9 mouse cellular contexts compared by ENCODE assay signal in genomic region chr9:31129956-31130355, GRCm38 (mm10). TPM values are rescaled to one million over a fixed set of nuclear protein-coding genes. Genes with fewer than 3 reads are reported as not detected.
DNase-seq lines count a peak whose midpoint lies in the region; ATAC-seq and TF ChIP-seq lines count a peak whose summit lies in the region.
"Had no signal": no experiment of that assay in that cellular context is flagged by ENCODE, and none has a peak within 500 bp of the region (broad histone marks: within the 10 kb centered on the region; RNA-seq: fewer than 3 reads in every experiment).

No protein-coding gene starts in this region.

- H3K36me3 ChIP-seq in kidney, embryonic 14.5 days (ENCODE audit: control insufficient read depth, insufficient read depth, low read length), result no peaks in the 10 kb centered on the region
- no peaks in the 10 kb centered on the region for H3K36me3 ChIP-seq in E14TG2a.4 (ENCODE audit: insufficient read depth, low read length)

- 51% methylated on average over 8 of the region's 8 CpGs for WGBS in kidney, embryonic 14.5 days
- 66% methylated on average over 8 of the region's 8 CpGs for WGBS in cerebellum, adult 2 months

- no peak for TF ChIP-seq CTCF in E14TG2a.4 (conservative IDR thresholded peaks at IDR 0.05; ENCODE audit: low read length)
- no peak for TF ChIP-seq CTCF in cerebellum, adult 2 months (IDR thresholded peaks at IDR 0.05; ENCODE audit: borderline replicate concordance, insufficient read depth, low read depth, low read length)

- peak overlapping the region; percentile 82 for H3K4me2 ChIP-seq in kidney, embryonic 14.5 days (replicated peaks; ENCODE audit: low read depth, low read length)

- no peaks in the 10 kb centered on the region for H3K9me3 ChIP-seq in kidney, embryonic 14.5 days (ENCODE audit: control insufficient read depth, low read length)
- no peaks in the 10 kb centered on the region for H3K9me3 ChIP-seq in E14TG2a.4 (ENCODE audit: low read length)

- no peak overlapping the region for H3K27ac ChIP-seq in kidney, embryonic 14.5 days (ENCODE audit: low read depth, low read length)
- no peak overlapping the region for H3K27ac ChIP-seq in cerebellum, adult 2 months (ENCODE audit: insufficient read depth, low read length)

- no peak for ATAC-seq in kidney, embryonic 14.5 days (ENCODE audit: low FRiP score, low TSS enrichment)
- ATAC-seq in hematopoietic stem cell, adult 5-6 weeks (replicated peaks in 1 of 2; ENCODE audit: insufficient read depth in 1 of 2, low FRiP score in 2 of 2, low TSS enrichment in 1 of 2, low read depth in 1 of 2, poor library complexity in 2 of 2, severe bottlenecking in 2 of 2), result peak; percentile 72 to 73
- peak; percentile 66 for ATAC-seq in megakaryocyte progenitor cell, adult 5-6 weeks (replicated peaks; ENCODE audit: poor library complexity)
- ATAC-seq: midbrain, embryonic 16.5 days had no signal

- peak overlapping the region; percentile 57 for H3K4me3 ChIP-seq in kidney, embryonic 14.5 days (ENCODE audit: low read length)
- peak overlapping the region; percentile 91 for H3K4me3 ChIP-seq in E14TG2a.4 (replicated peaks; ENCODE audit: low read length)
- H3K4me3 ChIP-seq in cerebellum, adult 2 months (replicated peaks; ENCODE audit: insufficient read depth, low read depth, low read length), result no peak overlapping the region

- H3K27me3 ChIP-seq in kidney, embryonic 14.5 days (ENCODE audit: control insufficient read depth, insufficient read depth, low read length), result peaks cover 41% of the 10 kb centered on the region
- peaks cover 49% of the 10 kb centered on the region for H3K27me3 ChIP-seq in E14TG2a.4 (ENCODE audit: insufficient read depth, low read length)
- peaks cover 3% of the 10 kb centered on the region; the same call in 1 of the 2 replicates for H3K27me3 ChIP-seq in cerebellum, adult 2 months (ENCODE audit: control insufficient read depth, insufficient read depth, low read length)

- 0 out of 2 replicates have a peak overlapping the region, but pooled peaks have one; percentile 58 for H3K9ac ChIP-seq in kidney, embryonic 14.5 days (ENCODE audit: low read depth, low read length)

- H3K4me1 ChIP-seq in kidney, embryonic 14.5 days (ENCODE audit: control insufficient read depth, insufficient read depth, low read length), result 0 out of 2 replicates have a peak, but pooled peaks cover 13% of the 10 kb centered on the region
- H3K4me1 ChIP-seq in E14TG2a.4 (replicated peaks; ENCODE audit: low read depth, low read length), result peaks cover 58% of the 10 kb centered on the region
- peaks cover 2% of the 10 kb centered on the region; the same call in 1 of the 2 replicates for H3K4me1 ChIP-seq in cerebellum, adult 2 months (ENCODE audit: control insufficient read depth, insufficient read depth, low read length)

- no peak for DNase-seq in kidney, adult 11 months
- DNase-seq in cerebellum, adult 2 months, result no peak
- no peak for DNase-seq in frontal cortex, postnatal 36 days (ENCODE audit: low spot score in 2 of 2)
- no peak for DNase-seq in right cerebral cortex, postnatal 4 days

- TF ChIP-seq POLR2A in cerebellum, adult 2 months (IDR thresholded peaks at IDR 0.05; ENCODE audit: borderline replicate concordance, insufficient read depth, low read length), result no peak

RNA-seq across cellular contexts. Expression of gene St14, which starts 1.7 kb away (rescaled TPM):
- polyA plus RNA-seq in kidney, embryonic 14.5 days (2014; fragmentation: Nextera tagmentation; extraction: Ambion mirVana), result 15.4 and 28.0 TPM in 2 replicates
- total RNA-seq in hematopoietic stem cell, adult 5-6 weeks (2017), result 11.3 and 16.6 TPM in 2 replicates
- total RNA-seq in megakaryocyte progenitor cell, adult 5-6 weeks (2015), result 3.0 and 3.2 TPM in 2 replicates
- total RNA-seq in megakaryocyte progenitor cell, adult 5-6 weeks (2017), result 8.0 and 15.9 TPM in 2 replicates
- 1.2 and 1.4 TPM in 2 replicates for polyA plus RNA-seq in cerebellum, adult 2 months (2012; rRNA removed)
